Mouse (Mus musculus) bone marrow, adult 2 months (tissue): ENCODE data around the gene Jag1. TPM values are rescaled to one million over a fixed set of nuclear protein-coding genes. Genes with fewer than 3 reads are reported as not detected.

ENCODE experiments used
- H3K27ac ChIP-seq: fragments of 200-500 bp; 2 replicates; pipeline ENCODE4 v1.5.1; 2012; ENCODE audit warnings: low read depth, mild to moderate bottlenecking, control low read depth, inconsistent platforms, low read length; ENCODE audit not compliant: control insufficient read depth, poor library complexity, insufficient read depth
- H3K4me1 ChIP-seq: fragments of 200-500 bp; 2 replicates; pipeline ENCODE4 v1.6.1; 2011; ENCODE audit warnings: low read length; ENCODE audit not compliant: control insufficient read depth, insufficient read depth
- H3K4me3 ChIP-seq: fragments of 200-500 bp; replicated peaks from 2 replicates; pipeline ENCODE3; 2011; ENCODE audit warnings: mild to moderate bottlenecking, low read depth, low read length, control low read depth; ENCODE audit not compliant: control insufficient read depth
- CTCF ChIP-seq: fragments of 200-500 bp; IDR thresholded peaks from 2 replicates; pipeline ENCODE4 v1.5.1; 2011; ENCODE audit warnings: low read length, control low read depth; ENCODE audit not compliant: control insufficient read depth, insufficient read depth
- POLR2A ChIP-seq: fragments of 200-500 bp; IDR thresholded peaks from 2 replicates; pipeline ENCODE4 v1.6.1; 2011; ENCODE audit warnings: low read depth, mild to moderate bottlenecking, control low read depth, low read length, borderline replicate concordance; ENCODE audit not compliant: control insufficient read depth
- WGBS: fragments of 180-500 bp; shearing (Covaris S2); methylation state at CpG from one replicate; pipeline ENCODE4 v1.1.7; 2018; 5-methylcytosine and 5-hydroxymethylcytosine counted together
- polyA plus RNA-seq: library from polyadenylated mRNA; stranded (reverse); fragments of >200 nt; gene quantifications from 2 replicates; pipeline ENCODE4 v1.2.4, GENCODE M21; 2011; ENCODE audit warnings: low replicate concordance; ENCODE audit not compliant: missing spikeins, insufficient read depth, insufficient read length

Jag1 gene
- polyA plus RNA-seq, 1 experiment: 3.9 TPM

DNA sequence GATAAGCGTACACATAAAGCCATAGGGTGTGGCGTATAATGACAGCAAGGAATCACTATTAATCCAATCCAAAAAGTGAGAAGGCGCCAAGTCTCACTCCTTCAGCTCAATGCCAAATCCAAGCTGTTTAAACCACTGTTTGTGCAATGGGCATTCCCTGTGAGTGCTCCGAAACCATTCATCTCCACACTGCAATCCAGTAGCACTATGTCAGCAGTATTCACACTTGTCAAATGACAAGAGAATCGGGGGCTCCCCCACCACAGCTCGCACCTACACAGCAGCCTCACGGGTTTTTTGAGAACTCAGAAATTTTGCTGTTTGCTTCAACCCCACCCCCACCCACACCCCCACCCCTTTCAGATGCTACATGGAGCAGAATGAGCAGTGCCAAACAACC is 35.4 kb downstream of the Jag1 start:
- Histone ChIP-seq H3K4me1 (no peaks in the 10 kb centered on the region), H3K4me3 (no peak overlapping the region), H3K27ac (no peak overlapping the region)
- WGBS: 81% methylated on average over 7 of the region's 7 CpGs
- TF ChIP-seq CTCF: no peak
- no peak for TF ChIP-seq POLR2A

DNA sequence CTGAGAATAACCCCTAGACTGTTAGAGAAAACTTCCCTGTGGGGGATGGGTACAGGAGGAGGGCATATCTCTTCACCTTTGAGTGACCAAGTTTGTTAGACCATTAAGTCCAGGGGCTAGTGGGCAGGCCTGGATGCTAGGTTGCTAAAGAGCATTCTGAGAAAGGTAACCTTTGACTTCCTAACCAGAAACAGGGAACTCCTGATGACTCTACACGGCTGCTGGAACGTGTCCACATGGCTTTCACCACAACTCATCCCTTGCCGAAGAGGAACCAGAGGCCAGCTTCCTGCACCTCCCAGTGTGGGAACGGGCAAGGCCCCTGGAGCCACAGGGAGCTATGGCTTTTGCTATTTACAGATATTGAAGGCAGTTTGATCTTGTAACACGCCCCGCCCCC is 36.0 kb downstream of the Jag1 start:
- H3K27ac ChIP-seq: no peak overlapping the region
- H3K4me1 ChIP-seq: no peaks in the 10 kb centered on the region
- no peak overlapping the region for H3K4me3 ChIP-seq
- TF ChIP-seq POLR2A (no peak), CTCF (no peak)
- 48% methylated on average over 6 of the region's 6 CpGs for WGBS

DNA sequence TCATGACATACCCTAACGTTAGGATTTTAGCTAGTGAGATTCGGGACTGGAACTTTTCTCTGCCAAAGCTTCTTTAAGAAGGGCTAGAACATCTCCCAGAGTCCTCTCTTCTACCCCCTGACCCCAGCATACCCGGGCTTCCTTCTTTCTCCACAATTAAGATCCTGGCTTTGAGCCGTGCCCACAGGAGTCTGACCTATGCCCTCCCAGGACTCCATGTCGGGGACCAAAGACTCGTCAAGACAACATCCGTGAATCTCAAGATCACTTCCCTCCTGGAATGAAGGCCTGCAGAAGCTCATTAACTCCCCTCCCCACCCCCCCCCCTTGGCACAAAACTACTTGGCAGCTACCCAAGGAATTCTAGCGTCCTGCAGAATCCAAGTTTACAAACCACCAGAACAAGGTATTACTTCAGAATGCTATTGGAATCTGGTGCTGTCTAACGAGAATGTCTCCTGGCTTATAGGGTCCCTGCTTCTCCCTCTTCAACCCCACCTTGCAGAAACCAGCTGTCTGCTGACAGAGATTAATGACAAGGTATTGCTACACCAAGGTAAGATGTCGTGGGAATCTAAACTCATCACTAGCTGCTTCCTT is 36.6 kb downstream of the Jag1 start:
- Histone ChIP-seq H3K27ac (no peak overlapping the region), H3K4me3 (no peak overlapping the region), H3K4me1 (no peaks in the 10 kb centered on the region)
- WGBS: 73% methylated on average over 10 of the region's 10 CpGs
- TF ChIP-seq CTCF: no peak
- no peak for TF ChIP-seq POLR2A

DNA sequence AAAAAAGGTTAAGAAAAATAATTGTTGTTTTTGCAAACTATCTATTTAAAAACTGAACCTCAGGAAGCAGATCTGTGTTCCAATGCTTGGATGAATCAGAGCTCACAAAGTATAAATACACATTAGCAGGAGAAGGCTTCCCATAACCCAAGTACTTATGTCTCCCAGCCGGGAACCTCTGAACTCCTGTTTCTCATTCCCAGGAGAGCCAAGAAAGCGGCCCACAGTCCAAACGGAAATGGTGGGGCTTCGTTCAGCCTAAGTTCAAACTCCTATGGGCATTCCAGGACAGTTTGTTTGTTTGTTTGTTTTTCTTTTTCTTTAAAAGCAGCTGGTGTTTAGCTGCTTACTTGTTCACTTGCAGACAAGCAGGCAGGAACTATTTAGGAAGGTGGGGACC is 37.7 kb downstream of the Jag1 start:
- Histone ChIP-seq H3K27ac (no peak overlapping the region), H3K4me1 (no peaks in the 10 kb centered on the region), H3K4me3 (no peak overlapping the region)
- TF ChIP-seq POLR2A (no peak), CTCF (no peak)
- WGBS: 82% methylated on average over 4 of the region's 4 CpGs

DNA sequence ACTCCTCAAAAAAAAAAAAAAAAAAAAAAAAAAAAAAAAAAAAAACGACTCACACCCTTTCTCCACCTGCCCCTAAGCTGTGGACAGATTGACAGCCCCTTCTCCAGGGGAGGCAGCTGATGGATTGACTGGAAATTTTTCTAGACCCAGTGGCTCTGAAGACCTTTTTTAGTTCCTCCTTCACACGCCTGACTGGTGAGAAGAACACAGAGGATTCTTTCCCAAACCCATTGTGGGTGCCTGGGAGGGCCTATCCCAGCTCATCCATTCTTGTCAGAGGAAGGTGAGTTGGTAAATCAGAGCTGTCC is 42.2 kb downstream of the Jag1 start:
- Histone ChIP-seq H3K27ac (no peak overlapping the region), H3K4me1 (no peaks in the 10 kb centered on the region), H3K4me3 (no peak overlapping the region)
- no peak for TF ChIP-seq POLR2A
- no peak for TF ChIP-seq CTCF
- 42% methylated on average over 2 of the region's 2 CpGs for WGBS

DNA sequence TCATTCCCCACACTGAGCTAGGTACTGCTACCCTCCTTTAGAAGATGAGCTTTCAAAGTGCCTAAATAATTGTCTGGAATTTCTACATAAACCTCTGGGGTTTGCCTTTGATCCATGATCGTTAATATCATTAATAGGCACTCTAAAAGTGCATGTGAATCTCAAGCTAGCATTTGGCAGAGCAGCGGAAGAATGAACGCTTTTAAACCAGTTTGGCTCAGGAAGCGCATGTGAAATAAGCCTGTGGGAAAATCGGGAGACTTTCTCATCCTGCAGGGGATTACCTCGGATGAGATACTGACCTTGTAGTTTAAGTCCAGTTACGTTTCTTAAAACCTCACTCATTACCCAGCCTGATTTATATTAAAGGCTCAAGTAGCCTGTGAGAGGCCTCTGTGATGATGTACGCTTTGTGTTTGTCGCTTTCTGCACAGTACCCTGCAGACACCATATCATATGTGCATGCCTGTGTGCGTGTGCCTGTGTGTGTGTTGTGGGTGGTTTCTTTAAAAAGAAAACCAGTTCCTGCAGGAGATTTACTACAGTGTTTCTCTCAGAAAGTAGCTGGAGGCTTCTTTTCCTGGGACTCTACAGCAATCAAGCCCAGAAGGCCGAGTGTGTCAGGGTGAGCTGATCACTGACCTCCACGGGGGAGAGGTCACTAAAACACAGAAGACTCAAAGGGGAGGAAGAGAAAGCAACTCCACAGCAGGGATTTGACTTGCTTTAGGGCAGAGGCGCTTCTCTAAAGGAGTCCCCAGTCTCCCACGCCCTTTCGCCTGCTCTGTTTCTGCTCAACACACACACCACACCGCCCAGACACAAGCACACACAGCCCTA is 42.8 kb downstream of the Jag1 start:
- Histone ChIP-seq H3K4me3 (no peak overlapping the region), H3K27ac (no peak overlapping the region), H3K4me1 (no peaks in the 10 kb centered on the region)
- WGBS: 81% methylated on average over 16 of the region's 16 CpGs
- no peak for TF ChIP-seq CTCF
- TF ChIP-seq POLR2A: no peak

DNA sequence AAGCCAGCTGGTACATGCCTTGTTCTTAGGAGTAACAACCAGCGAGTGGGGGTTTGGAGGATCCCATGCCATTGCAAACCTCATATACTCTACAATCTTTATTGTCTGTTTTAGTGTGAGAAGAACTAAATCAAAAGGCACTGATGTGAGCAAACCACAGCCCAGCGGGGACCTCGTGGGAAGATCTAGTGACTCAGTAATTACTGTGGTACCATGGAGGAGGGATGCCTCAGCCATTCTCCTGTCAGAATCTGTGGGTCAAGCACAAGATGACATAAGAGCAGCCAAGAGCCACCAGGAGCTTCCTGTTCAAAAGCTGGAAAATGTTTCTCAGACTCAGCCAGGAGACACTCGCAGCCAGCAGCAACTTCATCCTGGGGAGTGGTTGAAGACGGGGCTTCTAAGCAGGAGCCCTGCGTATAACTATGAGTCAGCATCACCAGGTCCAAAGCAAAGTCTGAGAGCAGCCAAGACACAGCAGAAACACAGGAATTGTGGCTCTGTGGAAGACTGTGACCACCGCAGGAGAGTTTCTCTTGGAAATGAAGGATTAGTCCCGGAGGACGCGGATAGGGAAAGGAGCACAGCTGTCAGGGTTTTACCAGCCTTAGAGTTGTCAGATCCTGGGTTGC is 48.8 kb downstream of the Jag1 start:
- H3K4me3 ChIP-seq: no peak overlapping the region
- 89% methylated on average over 10 of the region's 10 CpGs for WGBS
- H3K4me1 ChIP-seq: no peaks in the 10 kb centered on the region
- TF ChIP-seq CTCF (no peak), POLR2A (no peak)
- H3K27ac ChIP-seq: no peak overlapping the region

DNA sequence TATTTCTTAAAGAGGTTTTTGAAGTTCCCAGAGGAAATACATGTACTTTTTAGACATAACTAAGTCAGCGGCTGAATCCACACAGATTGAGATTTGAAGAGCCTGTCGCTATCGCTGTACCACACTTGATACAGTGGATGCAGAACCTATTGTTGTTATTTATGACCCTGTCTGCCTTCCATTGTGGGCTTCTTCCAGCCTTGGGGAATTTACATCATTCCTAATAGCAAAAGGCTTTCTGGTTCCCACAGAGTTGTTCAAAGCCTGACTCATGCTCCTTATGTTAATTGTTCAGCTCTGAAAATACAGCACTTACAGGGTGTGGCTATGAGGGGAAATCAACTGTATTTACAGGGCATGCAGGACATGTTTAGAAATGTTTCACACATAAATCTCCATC is 51.9 kb downstream of the Jag1 start:
- H3K4me3 ChIP-seq: no peak overlapping the region
- no peaks in the 10 kb centered on the region for H3K4me1 ChIP-seq
- no peak overlapping the region for H3K27ac ChIP-seq
- 91% methylated on average over 3 of the region's 3 CpGs for WGBS
- TF ChIP-seq POLR2A: no peak
- no peak for TF ChIP-seq CTCF

DNA sequence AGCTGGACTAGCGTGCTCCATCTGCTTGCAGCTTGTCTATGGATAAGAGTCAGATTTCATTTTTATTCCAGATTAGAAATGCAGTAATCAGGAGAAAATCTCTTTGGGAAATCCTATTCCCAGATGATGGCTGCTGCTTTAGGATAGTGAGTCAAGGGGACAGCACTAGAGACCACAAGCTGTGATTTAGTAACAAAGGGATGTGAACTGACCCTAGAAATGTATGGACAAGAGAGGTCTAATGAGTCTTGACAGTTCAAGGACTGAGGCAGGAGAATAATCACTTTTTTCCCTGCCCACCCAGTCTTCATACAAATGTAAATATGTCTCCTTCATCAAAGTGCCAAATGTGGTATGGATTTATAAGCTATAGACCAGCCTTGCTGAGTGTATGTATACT is 52.6 kb downstream of the Jag1 start:
- Histone ChIP-seq H3K4me1 (no peaks in the 10 kb centered on the region), H3K4me3 (no peak overlapping the region), H3K27ac (no peak overlapping the region)
- no peak for TF ChIP-seq POLR2A
- WGBS: 87% methylated on average over 1 of the region's 1 CpGs
